Mouse (Mus musculus): ENCODE measurements around the gene Rassf8. TPM values are rescaled to one million over a fixed set of nuclear protein-coding genes. Genes with fewer than 3 reads are reported as not detected.

Rassf8 gene
- total RNA-seq, 1 experiment from 2014 or later = 7.0 TPM

- ATAC-seq (replicated peaks; ENCODE audit: low read depth, poor library complexity, severe bottlenecking) = no peak
Measured at GRCm38 (mm10) chr6:145854756-145855155, 108.2 kb downstream of the Rassf8 start.

GRCm38 (mm10) chr6:145855720-145856551 is 109.4 kb downstream of the Rassf8 start:
- ATAC-seq (replicated peaks; ENCODE audit: low read depth, poor library complexity, severe bottlenecking) = peak; percentile 70

DNA sequence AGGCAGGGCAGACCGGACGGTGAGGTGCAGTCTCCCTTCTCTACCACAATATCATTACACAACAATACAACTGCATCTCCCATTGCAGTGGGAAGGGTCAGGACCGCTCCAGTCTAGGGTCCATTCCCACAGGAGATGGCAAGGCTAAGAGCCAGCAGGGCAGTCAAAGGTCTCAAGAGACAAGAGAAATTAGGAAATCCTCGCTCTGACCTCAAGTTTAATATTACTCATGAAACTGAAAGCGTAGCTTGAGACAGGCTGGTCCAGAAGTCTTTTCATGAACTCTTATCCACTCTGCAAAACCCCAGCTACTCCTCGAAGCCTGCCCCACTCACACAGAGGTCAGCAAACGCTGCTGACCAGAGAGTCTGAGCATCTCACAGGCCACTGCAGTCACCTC is 110.9 kb downstream of the Rassf8 start:
- no peak for ATAC-seq (replicated peaks; ENCODE audit: low read depth, poor library complexity, severe bottlenecking)

GRCm38 (mm10) chr6:145858414-145858813 is 111.9 kb downstream of the Rassf8 start:
- no peak for ATAC-seq (replicated peaks; ENCODE audit: low read depth, poor library complexity, severe bottlenecking)

- ATAC-seq (replicated peaks; ENCODE audit: low read depth, poor library complexity, severe bottlenecking) = peak; percentile 57
Measured at GRCm38 (mm10) chr6:145860350-145860749, 113.8 kb downstream of the Rassf8 start.

- no peak for ATAC-seq (replicated peaks; ENCODE audit: low read depth, poor library complexity, severe bottlenecking)
Measured at GRCm38 (mm10) chr6:145861462-145862227, 115.1 kb downstream of the Rassf8 start.

GRCm38 (mm10) chr6:145862321-145862720 is 115.8 kb downstream of the Rassf8 start:
- ATAC-seq (replicated peaks; ENCODE audit: low read depth, poor library complexity, severe bottlenecking) = no peak

DNA sequence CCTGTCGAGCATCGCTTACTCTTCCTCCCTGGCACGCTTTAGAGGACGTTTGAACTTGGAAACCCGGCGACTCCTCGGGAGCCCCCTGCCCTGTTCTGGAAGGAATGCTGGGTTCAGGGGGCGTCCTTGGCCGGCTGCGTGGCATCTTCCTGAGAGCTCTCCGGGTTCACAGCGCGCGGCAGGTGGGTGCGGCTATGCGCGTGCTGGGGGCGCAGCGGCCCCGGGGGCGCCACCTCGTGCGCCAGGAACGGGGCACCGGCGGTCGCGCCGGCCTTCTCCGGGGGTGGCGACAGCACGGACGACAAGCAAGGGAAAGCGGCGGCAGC is 116.2 kb downstream of the Rassf8 start:
- ATAC-seq (replicated peaks; ENCODE audit: low read depth, poor library complexity, severe bottlenecking) = no peak

- peak; percentile 9 for ATAC-seq (replicated peaks; ENCODE audit: low read depth, poor library complexity, severe bottlenecking)
Measured at GRCm38 (mm10) chr6:145863065-145863971, 116.8 kb downstream of the Rassf8 start.

DNA sequence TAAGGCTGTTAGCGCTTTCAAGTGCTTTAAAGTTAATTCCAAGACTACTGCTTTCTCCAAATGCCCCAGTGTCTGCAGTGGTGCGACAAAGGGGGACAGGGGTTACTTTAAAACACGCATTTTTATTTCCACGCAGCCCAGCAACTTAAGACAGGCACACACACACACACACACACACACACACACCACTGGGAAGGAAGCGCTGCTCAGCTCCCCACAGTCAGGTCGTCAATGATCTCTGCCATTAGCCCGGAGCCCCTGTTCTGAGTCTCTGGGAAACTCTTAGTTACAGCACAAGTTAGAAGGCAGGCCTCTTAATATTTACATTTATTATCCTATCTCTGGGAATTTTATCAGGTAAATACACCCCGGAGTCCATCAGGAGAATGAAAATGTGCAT is 117.6 kb downstream of the Rassf8 start:
- ATAC-seq (replicated peaks; ENCODE audit: low read depth, poor library complexity, severe bottlenecking) = no peak

DNA sequence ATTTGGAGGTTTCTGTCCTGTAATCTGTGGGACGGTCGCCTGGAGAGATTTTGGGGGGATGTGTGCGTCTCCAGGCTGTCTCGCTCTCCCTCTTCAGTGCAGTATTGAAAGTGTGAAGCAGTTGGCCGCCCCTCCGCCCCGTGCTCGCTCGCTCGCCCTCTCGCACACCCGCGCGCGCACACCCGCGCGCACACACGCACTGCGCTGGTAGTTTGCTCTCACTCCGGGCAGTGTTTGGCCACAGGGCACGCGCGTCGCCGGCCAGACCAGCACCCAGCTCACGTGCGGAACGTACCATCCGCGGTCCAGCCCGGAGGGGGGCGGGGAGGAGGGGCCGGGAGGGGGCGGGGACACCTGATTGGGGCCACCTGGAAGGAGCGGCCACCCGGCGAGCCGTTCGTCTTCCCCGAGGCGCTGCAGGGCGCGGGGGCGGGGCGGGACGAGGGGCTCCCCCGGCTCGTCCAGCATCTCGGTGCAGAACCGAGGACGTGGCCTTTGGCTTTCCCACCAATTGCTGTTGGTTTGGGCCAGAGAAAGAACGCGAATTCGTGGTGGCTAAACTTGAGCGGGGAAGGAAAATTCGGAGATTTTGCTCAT is 118.8 kb downstream of the Rassf8 start, which contains the start of gene Bhlhe41:
Bhlhe41 (minus strand) TSS at position 270 of the 597 bp plus-strand sequence.
- no peak for ATAC-seq (replicated peaks; ENCODE audit: low read depth, poor library complexity, severe bottlenecking)

DNA sequence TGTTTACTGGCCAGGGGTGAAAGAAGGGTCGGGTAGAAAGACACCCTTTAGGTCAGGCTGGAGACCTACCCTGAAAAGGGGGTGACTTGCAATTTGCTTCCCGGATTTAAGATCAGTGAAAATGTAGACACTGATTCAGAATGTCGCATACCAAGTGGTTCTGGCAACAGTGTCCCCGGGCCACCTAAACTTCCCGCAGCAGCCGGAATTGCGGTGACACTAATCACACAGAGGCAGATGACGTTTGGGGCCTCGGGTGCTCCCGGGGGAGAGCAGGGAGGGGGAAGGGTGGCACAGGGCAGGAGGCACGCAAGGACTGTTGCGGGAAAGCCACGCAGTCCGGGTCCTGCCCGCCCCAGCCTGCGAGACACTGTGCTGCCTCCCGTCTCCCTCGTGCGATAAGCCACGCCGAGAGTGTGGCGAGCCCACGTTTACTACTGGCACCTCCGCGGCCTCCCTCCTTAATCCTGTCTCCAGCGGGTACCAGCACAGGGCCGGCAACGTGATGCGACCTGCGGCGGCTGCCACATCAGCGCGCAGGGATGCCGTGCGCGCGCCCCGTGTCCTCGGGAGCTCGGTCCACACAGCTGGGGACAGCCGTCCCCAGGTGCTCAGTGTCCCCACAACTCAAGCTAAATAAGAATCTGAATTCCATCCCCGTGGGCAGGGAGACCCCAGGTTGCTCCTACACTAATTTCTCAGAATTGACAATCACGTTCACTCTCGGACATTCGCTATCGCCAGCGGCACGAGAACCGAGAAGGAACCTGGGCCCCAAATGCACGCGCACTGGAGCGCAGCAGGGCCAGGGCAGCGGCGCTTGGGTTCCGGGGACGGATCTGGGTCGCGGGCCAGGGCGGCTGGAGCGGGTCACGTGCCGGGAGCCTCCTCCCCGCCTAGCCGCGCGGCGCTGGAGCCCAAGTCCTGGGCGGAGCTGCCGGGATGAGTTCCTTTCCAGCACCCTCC is 119.6 kb downstream of the Rassf8 start:
- peak; percentile 56 for ATAC-seq (replicated peaks; ENCODE audit: low read depth, poor library complexity, severe bottlenecking)

DNA sequence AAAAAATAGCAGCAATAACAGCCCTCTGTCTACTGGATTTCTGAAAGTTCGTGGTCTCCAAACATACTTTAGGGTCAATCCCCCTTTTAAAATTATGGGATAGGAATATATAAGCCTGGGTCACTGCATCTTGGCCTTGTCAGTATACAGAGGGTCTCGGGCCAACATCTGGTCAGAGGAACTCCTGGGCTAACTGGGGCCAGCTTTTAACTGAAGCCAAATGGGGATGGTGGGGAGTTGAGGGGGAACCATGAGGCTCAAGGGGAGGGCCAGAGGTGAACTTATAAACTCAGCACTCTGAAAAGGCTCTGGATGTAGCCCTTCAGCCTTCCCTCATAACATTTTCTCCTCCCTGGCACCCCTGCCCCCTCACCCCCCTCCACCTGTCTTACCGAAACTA is 120.6 kb downstream of the Rassf8 start:
- ATAC-seq (replicated peaks; ENCODE audit: low read depth, poor library complexity, severe bottlenecking) = no peak

Other genes starting within 250 kb of the Rassf8 start
- not detected in 2 replicates for gene Lmntd1, start 132.4 kb upstream of the Rassf8 start, total RNA-seq (2017)
- gene Tuba3b, start 131.0 kb upstream of the Rassf8 start, total RNA-seq (2017) = not detected in 2 replicates
- under 0.01 TPM in 1 of 2 replicates, not detected in the other for gene Bhlhe41, start 118.8 kb downstream of the Rassf8 start, total RNA-seq (2017)
- gene Sspn, start 184.9 kb downstream of the Rassf8 start, total RNA-seq (2017) = not detected in 2 replicates

All from common myeloid progenitor, adult 5-6 weeks (primary cell).